ENCODE assay signal across 8 mouse cellular contexts in the genomic region with DNA sequence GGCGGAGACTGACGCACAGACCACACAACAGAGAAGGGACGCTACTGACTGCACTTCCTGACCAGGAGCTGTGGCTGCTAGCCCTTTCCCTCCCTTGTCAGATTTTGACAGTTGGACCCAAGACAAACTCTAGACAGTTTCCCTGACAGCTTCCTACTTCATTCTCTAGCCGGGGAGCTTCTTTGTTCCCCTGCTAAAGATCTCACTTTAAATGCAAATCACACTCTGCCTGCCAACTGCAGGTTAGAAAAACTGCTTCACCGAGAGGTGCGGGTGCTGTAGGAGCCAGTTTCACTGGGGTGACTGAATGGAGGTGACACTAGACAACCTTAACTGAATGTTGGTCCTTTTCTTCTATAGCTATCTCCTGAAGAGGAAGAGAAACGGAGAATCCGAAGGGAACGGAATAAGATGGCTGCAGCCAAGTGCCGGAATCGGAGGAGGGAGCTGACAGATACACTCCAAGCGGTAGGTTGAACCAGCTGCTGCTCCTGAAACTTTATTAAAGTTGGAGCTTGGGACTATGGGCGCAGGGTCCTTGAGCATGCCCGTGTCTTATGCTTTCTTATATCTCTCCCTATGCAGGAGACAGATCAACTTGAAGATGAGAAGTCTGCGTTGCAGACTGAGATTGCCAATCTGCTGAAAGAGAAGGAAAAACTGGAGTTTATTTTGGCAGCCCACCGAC. TPM values are rescaled to one million over a fixed set of nuclear protein-coding genes. Genes with fewer than 3 reads are reported as not detected.
DNase-seq lines count a peak whose midpoint lies in the region; ATAC-seq lines count a peak whose summit lies in the region.

No protein-coding gene starts in this region.

- H3K4me3 ChIP-seq in erythroblast, embryonic 14.5 days (replicated peaks): peak overlapping the region; percentile 82
- H3K4me3 ChIP-seq in liver, embryonic 15.5 days (replicated peaks): peak overlapping the region; percentile 66

- H3K9me3 ChIP-seq in erythroblast, embryonic 14.5 days (ENCODE audit: control insufficient read depth, low read length): peaks cover 6% of the 10 kb centered on the region; the same call in 1 of the 2 replicates
- H3K9me3 ChIP-seq in liver, embryonic 15.5 days (replicated peaks): no peaks in the 10 kb centered on the region

- no peak for ATAC-seq in erythroblast, adult 5-6 weeks (replicated peaks; ENCODE audit: low FRiP score, poor library complexity, severe bottlenecking)
- ATAC-seq in liver, embryonic 15.5 days (ENCODE audit: insufficient read depth): no peak
- ATAC-seq in activated CD4-positive, CD25-positive, alpha-beta regulatory T cell, adult 4 months: no peak

- peak overlapping the region; percentile 98 for H3K4me2 ChIP-seq in liver, embryonic 15.5 days

- H3K27ac ChIP-seq in liver, embryonic 15.5 days (replicated peaks): no peak overlapping the region

- peak overlapping the region; percentile 64 for H3K9ac ChIP-seq in liver, embryonic 15.5 days

- H3K36me3 ChIP-seq in erythroblast, embryonic 14.5 days (ENCODE audit: control insufficient read depth): peaks cover 10% of the 10 kb centered on the region
- H3K36me3 ChIP-seq in liver, embryonic 15.5 days (replicated peaks): 0 out of 2 replicates have a peak, but pooled peaks cover 5% of the 10 kb centered on the region

- 22% methylated on average over 14 of the region's 16 CpGs for WGBS in liver, embryonic 15.5 days (ENCODE audit: insufficient replicate concordance)

- H3K27me3 ChIP-seq in erythroblast, embryonic 14.5 days (ENCODE audit: control insufficient read depth): peaks cover 77% of the 10 kb centered on the region
- peaks cover 79% of the 10 kb centered on the region for H3K27me3 ChIP-seq in liver, embryonic 15.5 days

- DNase-seq in urinary bladder, adult 2 months (ENCODE audit: low spot score): peak; percentile 18
- no peak for DNase-seq in urinary bladder, postnatal 14 days (ENCODE audit: low spot score)
- no peak for DNase-seq in kidney, postnatal 10 days
- no peak for DNase-seq in Muller cell, postnatal 12 days (ENCODE audit: inconsistent ontology term)

- H3K4me1 ChIP-seq in erythroblast, embryonic 14.5 days (ENCODE audit: control insufficient read depth): peaks cover 72% of the 10 kb centered on the region
- H3K4me1 ChIP-seq in liver, embryonic 15.5 days (replicated peaks): peaks cover 65% of the 10 kb centered on the region

RNA-seq across cellular contexts. Expression of gene Fos, which starts 1.7 kb away (rescaled TPM):
- 18.4 and 19.2 TPM in 2 replicates for polyA plus RNA-seq in erythroblast, embryonic 14.5 days (2012)
- total RNA-seq in erythroblast, adult 5-6 weeks (2015; ENCODE audit: low replicate concordance): 40.3 and 41.9 TPM in 2 replicates
- 25.0 and 32.1 TPM in 2 replicates for total RNA-seq in erythroblast, adult 5-6 weeks (2017; ENCODE audit: low replicate concordance)
- 28.5 and 37.0 TPM in 2 replicates for polyA plus RNA-seq in urinary bladder, adult 2 months (2012; rRNA removed)
- 1.5 and 1.7 TPM in 2 replicates for polyA plus RNA-seq in liver, embryonic 15.5 days (2015; fragmentation: Nextera tagmentation; extraction: Ambion mirVana)
- polyA plus RNA-seq in activated CD4-positive, CD25-positive, alpha-beta regulatory T cell, adult 4 months (2017; shearing (Covaris generic)): 1 to 10 TPM; 6.7 to 9.6 TPM
